Mouse (Mus musculus) layer of hippocampus, postnatal 10 days (tissue): ENCODE results near the gene Nxpe5. TPM values are rescaled to one million over a fixed set of nuclear protein-coding genes. Genes with fewer than 3 reads are reported as not detected.

Experiments used
- DNase-seq, 2 experiments: peaks; one replicate each; pipeline ENCODE4 v3.0.0; 2021; ENCODE audit warnings: low spot score in 2 of 2
- total RNA-seq, 2 experiments: library from RNA; stranded (reverse); gene quantifications; 2 replicates each; pipeline ENCODE4 v1.2.3; 2021

Nxpe5 gene
- total RNA-seq, 2 experiments from 2014 or later, result 0.21 TPM; not detected in 1

- DNase-seq, result no peak
These were observed 49.7 kb downstream of the Nxpe5 start for GRCm38 (mm10) chr5:138275216-138276050.

- no peak for DNase-seq
These were observed 52.3 kb downstream of the Nxpe5 start for GRCm38 (mm10) chr5:138277994-138278393.

GRCm38 (mm10) chr5:138279585-138280424 is 54.1 kb downstream of the Nxpe5 start, which contains the start of the genes Gm43720, Gpc2 and Stag3:
Gene Gm43720 (minus strand): TSS chr5:138279958.
Gene Gpc2 (minus strand): TSS chr5:138280005.
Gene Stag3 (plus strand): TSS chr5:138280240.
- DNase-seq, result peak; percentile 87 to 91

GRCm38 (mm10) chr5:138280425-138280768 is 54.7 kb downstream of the Nxpe5 start:
- no peak for DNase-seq

- peak in 1 of 2 experiments; percentile 11 for DNase-seq
These were observed 55.1 kb downstream of the Nxpe5 start for GRCm38 (mm10) chr5:138280829-138281228.

- DNase-seq, result no peak
These were observed 56.1 kb downstream of the Nxpe5 start for GRCm38 (mm10) chr5:138281798-138282197.

- no peak for DNase-seq
These were observed 57.8 kb downstream of the Nxpe5 start for GRCm38 (mm10) chr5:138283540-138283939.

- no peak for DNase-seq
These were observed 62.2 kb downstream of the Nxpe5 start for GRCm38 (mm10) chr5:138287861-138288260.

- no peak for DNase-seq
These were observed 65.9 kb downstream of the Nxpe5 start for GRCm38 (mm10) chr5:138291638-138292037.

- DNase-seq, result no peak
These were observed 68.5 kb downstream of the Nxpe5 start for GRCm38 (mm10) chr5:138294158-138294557.

- DNase-seq, result no peak
These were observed 73.9 kb downstream of the Nxpe5 start for GRCm38 (mm10) chr5:138299613-138300012.

Other genes with a start within 250 kb of the Nxpe5 start
- not detected for gene Azgp1, start 244.4 kb upstream of the Nxpe5 start, total RNA-seq
- gene Smok3a, start 204.6 kb upstream of the Nxpe5 start, total RNA-seq, result not detected
- gene Smok3b, start 204.5 kb upstream of the Nxpe5 start, total RNA-seq, result not detected
- gene Smok3c, start 172.7 kb upstream of the Nxpe5 start, total RNA-seq, result not detected
- 10 to 100 TPM; 38.4 to 43.5 TPM for gene Zkscan1, start 140.8 kb upstream of the Nxpe5 start, total RNA-seq
- 10 to 100 TPM; 23.0 to 26.6 TPM for gene Zscan21, start 109.0 kb upstream of the Nxpe5 start, total RNA-seq
- gene Zfp113, start 70.2 kb upstream of the Nxpe5 start, total RNA-seq, result 10 to 100 TPM; 10.8 to 14.3 TPM
- 100 to 1,000 TPM; 129 to 145 TPM for gene Cops6, start 64.8 kb upstream of the Nxpe5 start, total RNA-seq
- 10 to 100 TPM; 25.9 to 26.5 TPM for gene Ap4m1, start 53.9 kb upstream of the Nxpe5 start, total RNA-seq
- gene Mcm7, start 53.5 kb upstream of the Nxpe5 start, total RNA-seq, result 10 to 100 TPM; 20.8 to 25.6 TPM
- gene Taf6, start 38.4 kb upstream of the Nxpe5 start, total RNA-seq, result 10 to 100 TPM; 26.2 to 30.0 TPM
- 10 to 100 TPM; 15.4 to 17.6 TPM for gene Cnpy4, start 38.4 kb upstream of the Nxpe5 start, total RNA-seq
- gene Mblac1, start 31.6 kb upstream of the Nxpe5 start, total RNA-seq, result 10 to 100 TPM; 11.4 to 14.2 TPM
- gene Lamtor4, start 29.6 kb downstream of the Nxpe5 start, total RNA-seq, result 10 to 100 TPM; 66.1 to 73.3 TPM
- 10 to 100 TPM; 76.0 to 84.4 TPM for gene BC037034, start 38.1 kb downstream of the Nxpe5 start, total RNA-seq
- gene Gal3st4, start 46.9 kb downstream of the Nxpe5 start, total RNA-seq, result 1 to 10 TPM; 2.8 TPM
- gene Gm43720, start 54.1 kb downstream of the Nxpe5 start, total RNA-seq, result not detected
- gene Gpc2, start 54.1 kb downstream of the Nxpe5 start, total RNA-seq, result 10 to 100 TPM; 11.2 to 11.8 TPM
- gene Stag3, start 54.3 kb downstream of the Nxpe5 start, total RNA-seq, result 1 to 10 TPM; 3.3 to 4.1 TPM
- not detected for gene Pvrig, start 116.1 kb downstream of the Nxpe5 start, total RNA-seq
- gene Zfp157, start 215.6 kb downstream of the Nxpe5 start, total RNA-seq, result 10 to 100 TPM; 24.9 to 26.5 TPM